Mouse (Mus musculus): Measurements from ENCODE around the gene Lclat1. TPM values are rescaled to one million over a fixed set of nuclear protein-coding genes. Genes with fewer than 3 reads are reported as not detected.

Lclat1 gene
- total RNA-seq, 2 experiments from 2014 or later, result 15.9 to 17.4 TPM

GRCm38 (mm10) chr17:73284301-73284700 lies 176.5 kb downstream of the Lclat1 start:
- DNase-seq, result no peak

Other genes starting within 250 kb of the Lclat1 start
- 10 to 100 TPM; 21.5 to 26.9 TPM for gene Lbh, start 189.7 kb upstream of the Lclat1 start, total RNA-seq (2021)

Data from gastrocnemius, postnatal 10 days (tissue).